ENCODE assay signal across 18 mouse cellular contexts in the genomic region with DNA sequence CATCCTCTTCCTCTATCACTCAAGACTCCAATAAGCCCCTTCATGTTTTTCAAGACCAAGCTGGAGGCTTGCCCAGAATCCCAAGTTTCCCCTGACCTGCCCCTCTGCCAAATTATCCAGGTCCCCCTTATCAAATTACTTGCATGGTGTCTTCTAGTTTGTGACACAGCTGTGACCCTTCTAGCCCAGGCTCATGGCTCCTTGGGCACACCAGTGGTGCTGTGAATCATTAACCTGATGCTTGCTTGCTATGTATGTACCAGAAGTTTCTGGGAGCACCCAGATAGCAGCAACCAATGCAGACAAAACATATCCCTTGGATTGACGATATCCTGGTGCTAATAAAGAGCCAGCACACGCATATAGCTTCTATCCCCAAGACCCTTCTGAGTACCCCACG. TPM values are rescaled to one million over a fixed set of nuclear protein-coding genes. Genes with fewer than 3 reads are reported as not detected.
DNase-seq lines count a peak whose midpoint lies in the region; ATAC-seq and TF ChIP-seq lines count a peak whose summit lies in the region.
"Had no signal": no experiment of that assay in that cellular context is flagged by ENCODE, and none has a peak within 500 bp of the region (broad histone marks: within the 10 kb centered on the region; RNA-seq: fewer than 3 reads in every experiment).

No protein-coding gene starts in this region.

- H3K27ac ChIP-seq in intestine, embryonic 16.5 days (ENCODE audit: low read length): peak overlapping the region; percentile 83
- H3K27ac ChIP-seq in small intestine, adult 2 months (ENCODE audit: insufficient read depth, low read depth, low read length): peak overlapping the region; percentile 89
- no peak overlapping the region for H3K27ac ChIP-seq in lung, postnatal 0 days (ENCODE audit: low read length)
- H3K27ac ChIP-seq: hindbrain, embryonic 14.5 days; limb, embryonic 13.5 days had no signal

- WGBS in intestine, embryonic 16.5 days: 57% methylated on average over 3 of the region's 3 CpGs
- WGBS in small intestine, adult 2 months: 38% methylated on average over 3 of the region's 3 CpGs
- 83% methylated on average over 3 of the region's 3 CpGs for WGBS in lung, postnatal 0 days

- H3K4me3 ChIP-seq in E14TG2a.4 (replicated peaks; ENCODE audit: low read length): 0 out of 2 replicates have a peak overlapping the region, but pooled peaks have one; percentile 17
- H3K4me3 ChIP-seq in intestine, embryonic 16.5 days (ENCODE audit: low read length): no peak overlapping the region
- no peak overlapping the region for H3K4me3 ChIP-seq in small intestine, adult 2 months (ENCODE audit: low read depth, low read length)
- no peak overlapping the region for H3K4me3 ChIP-seq in lung, postnatal 0 days (ENCODE audit: low read depth, low read length)
- H3K4me3 ChIP-seq: erythroblast, embryonic 14.5 days; limb, embryonic 13.5 days had no signal

- intact Hi-C loops in heart, postnatal 14 days (cut with DNase I): no loop called here

- H3K4me1 ChIP-seq in E14TG2a.4 (replicated peaks; ENCODE audit: low read depth, low read length): peaks cover 92% of the 10 kb centered on the region
- peaks cover 67% of the 10 kb centered on the region for H3K4me1 ChIP-seq in intestine, embryonic 16.5 days (ENCODE audit: control insufficient read depth, insufficient read depth, low read length)
- H3K4me1 ChIP-seq in small intestine, adult 2 months (ENCODE audit: control insufficient read depth, insufficient read depth, insufficient read length, low read length): peaks cover 59% of the 10 kb centered on the region
- peaks cover 6% of the 10 kb centered on the region; the same call in 1 of the 2 replicates for H3K4me1 ChIP-seq in lung, postnatal 0 days (ENCODE audit: insufficient read depth, low read depth, low read length)

- ATAC-seq in intestine, embryonic 16.5 days: 0 out of 2 replicates have a peak, but pooled peaks have one; percentile 22
- no peak for ATAC-seq in lung, postnatal 0 days
- ATAC-seq: forebrain, embryonic 16.5 days; midbrain, embryonic 16.5 days had no signal

- TF ChIP-seq POLR2A in small intestine, adult 2 months (IDR thresholded peaks at IDR 0.05; ENCODE audit: low read depth, low read length): no peak

- H3K9ac ChIP-seq in intestine, embryonic 16.5 days (ENCODE audit: low read depth, low read length): no peak overlapping the region
- no peak overlapping the region for H3K9ac ChIP-seq in lung, postnatal 0 days (replicated peaks; ENCODE audit: low read depth)
- H3K9ac ChIP-seq: hindbrain, embryonic 14.5 days; limb, embryonic 13.5 days had no signal

- TF ChIP-seq CTCF in E14TG2a.4 (conservative IDR thresholded peaks at IDR 0.05; ENCODE audit: low read length): no peak
- TF ChIP-seq CTCF in small intestine, adult 2 months (IDR thresholded peaks at IDR 0.05; ENCODE audit: extremely low read depth, insufficient read length, insufficient replicate concordance, low read depth, low read length): no peak
- TF ChIP-seq CTCF in lung, postnatal 0 days (IDR thresholded peaks at IDR 0.05): no peak

- no peak for TF ChIP-seq EP300 in lung, postnatal 0 days (IDR thresholded peaks at IDR 0.05)

- no peaks in the 10 kb centered on the region for H3K9me3 ChIP-seq in E14TG2a.4 (ENCODE audit: low read length)
- no peaks in the 10 kb centered on the region for H3K9me3 ChIP-seq in intestine, embryonic 16.5 days (ENCODE audit: control insufficient read depth, low read length)
- H3K9me3 ChIP-seq in lung, postnatal 0 days (ENCODE audit: low read length): no peaks in the 10 kb centered on the region
- H3K9me3 ChIP-seq: G1E; limb, embryonic 13.5 days had no signal

- H3K4me2 ChIP-seq in intestine, embryonic 16.5 days (ENCODE audit: low read depth, low read length): no peak overlapping the region
- H3K4me2 ChIP-seq in lung, postnatal 0 days (replicated peaks; ENCODE audit: low read depth, low read length): no peak overlapping the region
- H3K4me2 ChIP-seq: hindbrain, embryonic 14.5 days; limb, embryonic 13.5 days had no signal

- H3K36me3 ChIP-seq in E14TG2a.4 (ENCODE audit: insufficient read depth, low read length): no peaks in the 10 kb centered on the region
- H3K36me3 ChIP-seq in intestine, embryonic 16.5 days (ENCODE audit: control insufficient read depth, insufficient read depth, low read length): no peaks in the 10 kb centered on the region
- no peaks in the 10 kb centered on the region for H3K36me3 ChIP-seq in small intestine, adult 2 months (ENCODE audit: control insufficient read depth, insufficient read depth, low read length)
- no peaks in the 10 kb centered on the region for H3K36me3 ChIP-seq in lung, postnatal 0 days (ENCODE audit: insufficient read depth, low read length)
- H3K36me3 ChIP-seq: limb, embryonic 13.5 days had no signal

- H3K27me3 ChIP-seq in E14TG2a.4 (ENCODE audit: insufficient read depth, low read length): no peaks in the 10 kb centered on the region
- no peaks in the 10 kb centered on the region for H3K27me3 ChIP-seq in intestine, embryonic 16.5 days (replicated peaks; ENCODE audit: control insufficient read depth, insufficient read depth, low read length)
- H3K27me3 ChIP-seq in small intestine, adult 2 months (ENCODE audit: control insufficient read depth, insufficient read depth, low read length): no peaks in the 10 kb centered on the region
- no peaks in the 10 kb centered on the region for H3K27me3 ChIP-seq in lung, postnatal 0 days (replicated peaks; ENCODE audit: insufficient read depth, low read length)
- H3K27me3 ChIP-seq: limb, embryonic 13.5 days had no signal

- peak; percentile 42 for DNase-seq in kidney, postnatal 10 days
- no peak for DNase-seq in lung, postnatal 0 days (ENCODE audit: low spot score)
- no peak for DNase-seq in heart, postnatal 14 days
- DNase-seq in embryo, embryonic 11 days: no peak
- DNase-seq: adrenal gland, postnatal 36 days; cerebellum, adult 2 months; lung, postnatal 10 days; right cerebral cortex, adult 18-20 months had no signal

RNA-seq across cellular contexts. Expression of gene Plekha7, which starts 19.2 kb away (rescaled TPM):
- 18.7 and 24.3 TPM in 2 replicates for polyA plus RNA-seq in intestine, embryonic 16.5 days (2015; fragmentation: Nextera tagmentation; extraction: Ambion mirVana)
- polyA plus RNA-seq in small intestine, adult 2 months (2012; rRNA removed): 18.8 and 38.2 TPM in 2 replicates
- polyA plus RNA-seq in lung, postnatal 0 days (2015; fragmentation: Nextera tagmentation; extraction: Ambion mirVana): 5.7 and 7.0 TPM in 2 replicates
- total RNA-seq in heart, postnatal 14 days (2021): 1 to 10 TPM; 5.9 to 9.1 TPM
- total RNA-seq: granulocyte monocyte progenitor cell, adult 5-6 weeks had no signal

RNA-seq across cellular contexts. Expression of gene Rps13, which starts 45.0 kb away (rescaled TPM):
- polyA plus RNA-seq in intestine, embryonic 16.5 days (2015; fragmentation: Nextera tagmentation; extraction: Ambion mirVana): 744 and 753 TPM in 2 replicates
- 15.1 and 40.2 TPM in 2 replicates for polyA plus RNA-seq in small intestine, adult 2 months (2012; rRNA removed)
- polyA plus RNA-seq in lung, postnatal 0 days (2015; fragmentation: Nextera tagmentation; extraction: Ambion mirVana): 435 and 500 TPM in 2 replicates
- total RNA-seq in heart, postnatal 14 days (2021): 100 to 1,000 TPM; 300 to 317 TPM

Comparison
In these comparisons a context has a peak if more than half of its experiments do, and no peak if none do; other contexts are left out.
1. RNA of gene Rps13, which starts 45.0 kb away (polyA plus RNA-seq): 744 to 753 TPM in intestine, embryonic 16.5 days and 435 to 500 TPM in lung, postnatal 0 days; 15.1 to 40.2 TPM in small intestine, adult 2 months; every median in the first group is over 10 times any median in the second.